Mouse (Mus musculus): ENCODE measurements around the gene Trpm3.
"Not testable (repeated sequence)": the region's sequence is repeated elsewhere in the genome, so short reads cannot be mapped to it uniquely, and the experiment has no call there.

Trpm3 gene

DNA sequence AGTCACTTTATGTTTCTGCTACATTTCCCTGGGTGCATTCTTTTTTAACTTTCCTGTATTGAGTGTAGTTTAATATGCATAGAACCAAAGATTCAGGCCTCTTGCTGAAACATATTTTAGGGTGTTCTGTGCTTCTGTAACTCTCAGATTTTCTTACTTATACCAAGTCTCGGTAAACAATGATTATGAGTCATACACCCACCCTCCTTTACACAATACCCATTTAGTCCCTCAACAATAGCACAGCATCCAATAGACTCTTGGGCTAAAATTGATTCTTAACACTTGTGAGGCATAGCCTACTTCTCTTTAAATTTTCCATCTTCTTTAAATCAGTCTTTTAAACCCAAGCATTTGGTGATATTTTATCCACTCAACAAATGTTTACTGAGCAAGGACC, 709.4 kb downstream of the Trpm3 start:
- no peak for DNase-seq (ENCODE audit: low read depth)

DNA sequence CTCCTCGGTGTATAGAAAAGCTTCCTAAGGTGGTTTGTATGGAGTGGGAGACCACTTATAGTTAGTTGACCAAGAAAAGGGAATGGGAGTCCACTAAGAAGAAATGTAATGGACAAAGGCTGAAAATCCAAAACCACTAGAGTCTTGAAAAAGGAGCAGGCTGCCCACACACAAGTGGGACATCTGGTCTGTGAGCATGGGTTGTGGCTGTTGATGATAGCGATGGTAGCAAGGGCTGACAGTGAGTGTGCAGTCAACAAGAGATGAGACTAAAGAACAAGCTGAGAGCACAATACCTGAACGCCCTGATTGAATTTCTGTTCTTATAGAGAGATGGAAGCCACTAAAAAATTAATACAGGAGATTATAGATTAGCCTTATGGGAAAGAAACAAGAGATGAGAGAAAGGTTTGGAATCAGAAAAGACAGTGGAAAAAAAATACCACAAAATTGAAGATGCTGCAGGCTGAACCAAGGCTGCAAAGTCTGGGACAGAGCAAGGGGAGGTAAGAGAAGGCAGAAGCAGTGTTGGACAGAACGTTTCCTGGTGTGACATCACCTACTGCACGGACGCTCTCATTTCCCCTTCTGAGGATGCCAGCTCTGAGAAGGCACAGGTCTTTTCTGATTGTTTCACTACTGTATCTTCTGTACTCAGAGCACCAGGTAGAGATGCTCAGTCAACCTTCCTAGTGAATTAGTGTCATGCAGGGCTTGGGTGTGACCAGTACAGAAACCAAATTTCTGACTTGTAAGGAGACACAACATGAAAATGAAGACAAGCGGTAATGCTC, 710.1 kb downstream of the Trpm3 start:
- no peak for DNase-seq (ENCODE audit: low read depth)

DNA sequence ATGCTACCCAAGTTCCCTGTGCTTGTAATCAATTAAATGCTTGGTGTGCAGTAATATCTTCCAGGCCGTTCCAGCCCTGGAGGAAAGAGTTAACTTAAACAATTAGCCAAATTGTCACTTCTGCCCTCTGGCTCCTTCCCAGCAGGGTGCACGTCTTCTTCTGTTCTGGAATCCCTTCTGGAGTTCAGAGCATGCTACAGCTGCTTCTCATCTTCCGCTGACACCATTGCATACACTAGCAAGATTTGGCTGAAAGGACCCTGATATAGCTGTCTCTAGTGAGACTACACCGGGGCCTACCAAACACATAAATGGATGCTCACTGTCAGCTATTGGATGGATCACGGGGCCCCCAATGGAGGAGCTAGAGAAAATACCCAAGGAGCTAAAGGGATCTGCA, 712.6 kb downstream of the Trpm3 start:
- not testable (repeated sequence) for DNase-seq (ENCODE audit: low read depth)

DNA sequence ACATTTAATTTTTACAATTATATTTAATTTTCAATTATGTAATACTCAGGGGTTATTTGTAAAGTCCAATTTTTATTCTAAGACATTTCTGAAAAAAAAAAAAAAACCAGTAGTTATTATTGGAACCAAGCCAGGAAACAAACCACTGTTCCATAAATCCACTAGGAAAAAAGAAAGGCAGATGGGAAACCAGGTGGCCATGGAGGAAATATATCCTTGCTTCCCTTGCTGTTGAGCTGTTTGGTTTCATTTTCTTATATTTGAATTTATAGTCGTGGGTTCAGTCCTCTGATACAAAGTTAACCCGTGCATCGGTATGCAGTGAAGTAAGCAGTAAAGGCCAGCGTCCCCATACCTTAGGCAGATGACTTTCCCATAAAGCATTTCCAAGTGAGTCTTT, 720.8 kb downstream of the Trpm3 start:
- DNase-seq (ENCODE audit: low read depth): no peak

GRCm38 (mm10) chr19:22867456-22867855, 728.6 kb downstream of the Trpm3 start:
- no peak for DNase-seq (ENCODE audit: low read depth)

GRCm38 (mm10) chr19:22869853-22870252, 731.0 kb downstream of the Trpm3 start:
- DNase-seq (ENCODE audit: low read depth): no peak

GRCm38 (mm10) chr19:22872456-22872855, 733.6 kb downstream of the Trpm3 start:
- no peak for DNase-seq (ENCODE audit: low read depth)

GRCm38 (mm10) chr19:22880199-22880598, 741.4 kb downstream of the Trpm3 start:
- no peak for DNase-seq (ENCODE audit: low read depth)

DNA sequence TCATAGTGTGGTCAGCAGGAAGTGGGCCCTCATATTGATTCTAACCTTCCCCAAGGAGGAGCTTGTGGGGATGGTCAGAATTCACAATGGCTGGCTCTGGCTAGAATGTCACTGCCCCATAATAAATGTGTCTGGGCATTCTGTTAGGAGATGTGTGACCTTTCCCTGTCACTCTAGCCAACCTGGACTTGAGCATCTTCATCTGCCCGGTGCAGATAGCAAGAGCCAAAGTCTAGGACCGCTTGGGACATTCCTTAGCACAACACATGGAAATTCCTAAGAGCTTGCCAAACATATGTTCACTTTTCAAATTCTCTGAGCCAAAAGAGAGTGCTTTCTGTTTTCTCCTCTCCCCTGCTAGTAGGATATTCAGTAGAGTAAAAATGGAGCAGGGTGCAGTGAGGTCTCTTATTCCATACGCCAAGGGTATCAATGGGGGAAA, 743.8 kb downstream of the Trpm3 start:
- no peak for DNase-seq (ENCODE audit: low read depth)

GRCm38 (mm10) chr19:22883154-22883553, 744.3 kb downstream of the Trpm3 start:
- no peak for DNase-seq (ENCODE audit: low read depth)

GRCm38 (mm10) chr19:22883744-22884317, 745.0 kb downstream of the Trpm3 start:
- peak; percentile 1 for DNase-seq (ENCODE audit: low read depth)

DNA sequence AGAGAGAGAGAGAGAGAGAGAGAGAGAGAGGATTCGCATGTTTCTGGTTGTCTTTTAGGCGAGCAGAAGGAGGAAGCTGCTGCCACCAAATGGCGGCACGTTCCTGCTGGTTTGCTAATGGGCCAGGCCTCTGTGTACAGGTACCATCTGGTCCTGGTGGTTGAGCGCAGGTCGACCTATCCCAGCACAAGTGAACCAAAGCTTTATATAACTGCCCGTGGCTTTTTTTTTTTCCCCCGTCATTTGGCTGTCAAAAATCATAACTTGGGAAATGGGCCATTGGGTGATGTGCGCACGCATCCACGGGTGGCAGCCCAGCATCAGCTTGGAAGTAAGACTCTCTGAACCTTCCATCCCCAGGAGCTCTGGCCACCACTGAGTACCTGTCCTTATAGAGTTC, 745.5 kb downstream of the Trpm3 start:
- DNase-seq (ENCODE audit: low read depth): no peak

DNA sequence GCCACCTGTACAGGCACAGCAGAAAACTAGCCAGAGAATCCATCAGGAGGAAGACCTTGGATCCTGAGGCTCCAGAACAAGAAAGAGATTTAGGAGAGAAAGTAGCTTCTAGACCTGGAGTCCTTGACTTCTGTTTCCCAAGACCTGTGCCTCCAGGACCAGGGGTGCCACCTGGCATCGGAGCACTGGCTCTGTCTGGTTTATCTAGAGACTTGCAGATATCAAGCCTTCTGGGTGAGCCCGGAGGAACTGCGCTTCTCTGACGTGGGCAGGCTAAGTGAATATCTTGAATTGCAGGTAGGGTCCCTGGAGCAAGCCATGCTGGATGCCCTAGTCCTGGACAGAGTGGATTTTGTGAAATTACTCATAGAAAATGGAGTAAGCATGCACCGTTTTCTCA, 746.2 kb downstream of the Trpm3 start:
- no peak for DNase-seq (ENCODE audit: low read depth)

- DNase-seq (ENCODE audit: low read depth): no peak
These were observed 763.0 kb downstream of the Trpm3 start for GRCm38 (mm10) chr19:22901892-22902291.

- no peak for DNase-seq (ENCODE audit: low read depth)
These were observed 763.5 kb downstream of the Trpm3 start for GRCm38 (mm10) chr19:22902386-22902785.

DNA sequence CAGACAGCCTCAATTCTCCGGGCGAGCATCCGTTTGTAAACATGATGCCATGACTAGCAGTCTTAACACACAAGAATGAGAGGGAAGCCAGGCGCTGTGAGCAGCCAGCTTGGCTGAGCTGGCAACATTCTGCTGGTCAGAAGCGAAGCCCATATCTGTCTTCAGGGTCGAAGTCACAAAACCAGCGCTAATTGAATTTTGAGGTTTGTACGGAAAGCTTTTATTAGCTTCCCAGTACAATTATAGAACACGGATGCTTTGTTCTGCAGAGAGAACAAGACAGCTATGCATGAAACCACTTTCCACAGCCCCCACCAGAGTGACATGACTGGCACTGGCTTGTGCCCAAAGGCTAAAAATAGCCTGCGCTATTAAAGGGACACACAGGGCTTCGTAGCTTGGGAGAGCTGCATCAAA, 766.2 kb downstream of the Trpm3 start:
- DNase-seq (ENCODE audit: low read depth): no peak

- no peak for DNase-seq (ENCODE audit: low read depth)
These were observed 771.8 kb downstream of the Trpm3 start for GRCm38 (mm10) chr19:22910686-22911085.

- DNase-seq (ENCODE audit: low read depth): no peak
These were observed 774.1 kb downstream of the Trpm3 start for GRCm38 (mm10) chr19:22912971-22913370.

- DNase-seq (ENCODE audit: low read depth): peak; percentile 63
These were observed 777.2 kb downstream of the Trpm3 start for GRCm38 (mm10) chr19:22915868-22916642.

GRCm38 (mm10) chr19:22916643-22917344, 777.9 kb downstream of the Trpm3 start:
- no peak for DNase-seq (ENCODE audit: low read depth)

DNA sequence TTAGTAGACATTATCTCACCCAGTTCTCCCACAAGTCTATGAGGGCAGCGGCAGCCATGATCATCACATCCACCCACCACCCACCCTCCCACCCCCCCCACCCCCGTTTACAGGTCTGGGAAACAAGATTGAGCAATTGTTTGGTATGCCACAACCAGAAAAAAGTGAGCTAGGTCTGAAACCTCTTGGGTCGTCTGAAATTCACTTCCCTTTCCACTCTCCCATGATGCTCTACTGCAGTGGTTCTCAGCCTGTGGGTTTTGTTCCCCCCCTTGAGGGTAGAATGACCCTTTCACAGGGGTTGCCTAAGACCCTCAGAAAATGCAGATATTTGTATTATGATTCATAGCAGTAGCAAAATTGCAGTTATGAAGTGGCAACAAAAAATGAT, 778.5 kb downstream of the Trpm3 start:
- DNase-seq (ENCODE audit: low read depth): no peak

DNA sequence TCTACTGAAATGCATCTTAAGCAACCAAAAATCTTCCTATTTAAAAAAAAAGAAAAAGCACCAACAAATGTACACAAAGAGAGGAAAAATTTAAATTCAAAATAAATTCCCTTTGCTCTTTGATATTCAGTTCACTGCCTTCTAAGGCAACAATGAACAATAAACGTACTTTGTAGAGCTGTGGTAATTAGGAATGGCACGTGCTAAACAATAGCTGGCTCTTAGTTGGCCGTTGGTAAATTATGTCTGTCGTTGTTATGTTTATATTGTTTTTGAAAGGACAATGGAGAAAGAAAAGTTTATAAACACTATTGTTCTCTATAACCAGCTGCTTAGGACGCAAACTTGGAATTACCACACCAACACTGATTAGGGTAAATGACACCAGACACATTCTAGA, 782.1 kb downstream of the Trpm3 start:
- DNase-seq (ENCODE audit: low read depth): no peak

All from induced T-regulatory cell, adult 2 months (primary cell).